Mouse (Mus musculus) MEL (cell line): ENCODE results near the gene Rdh5. TPM values are rescaled to one million over a fixed set of nuclear protein-coding genes. Genes with fewer than 3 reads are reported as not detected.

Source experiments
- DNase-seq: peaks from one replicate; pipeline ENCODE4 v3.0.0; 2011; ENCODE audit warnings: low read depth, low spot score
- H3K27ac ChIP-seq: 2 replicates; pipeline ENCODE4 v1.5.1; 2012; ENCODE audit warnings: low read depth, mild to moderate bottlenecking, control low read depth, low read length, moderate library complexity; ENCODE audit not compliant: control insufficient read depth
- H3K27me3 ChIP-seq, 2 experiments: fragments of 150-350 bp in 1 of 2; sonication (generic) in 1 of 2; 2 replicates each; pipeline ENCODE4 v1.6.1; 2012; ENCODE audit warnings: low read length in 2 of 2, mild to moderate bottlenecking in 2 of 2, improper control_type of control experiment in 1 of 2, moderate library complexity in 1 of 2; ENCODE audit not compliant: insufficient read depth in 2 of 2, control insufficient read depth in 1 of 2
- H3K36me3 ChIP-seq, 2 experiments: 2 replicates each; pipeline ENCODE4 v1.6.1; 2012 to 2014; ENCODE audit warnings: low read length in 2 of 2, improper control_type of control experiment in 1 of 2, inconsistent platforms in 1 of 2, mild to moderate bottlenecking in 1 of 2; ENCODE audit not compliant: insufficient read depth in 2 of 2, control insufficient read depth in 1 of 2
- H3K4me1 ChIP-seq, 2 experiments: fragments of 150-350 bp in 1 of 2; sonication (generic) in 1 of 2; 2 replicates each; pipeline ENCODE4 v1.6.1; 2012; ENCODE audit warnings: low read length in 2 of 2, improper control_type of control experiment in 1 of 2, mild to moderate bottlenecking in 1 of 2; ENCODE audit not compliant: insufficient read depth in 2 of 2, control insufficient read depth in 1 of 2
- H3K4me3 ChIP-seq, 2 experiments: fragments of 150-350 bp in 1 of 2; sonication (generic) in 1 of 2; 2 replicates each; pipeline ENCODE4 v1.5.1; 2012; ENCODE audit warnings: low read depth in 2 of 2, low read length in 2 of 2, mild to moderate bottlenecking in 2 of 2, moderate library complexity in 2 of 2, control low read depth in 1 of 2, improper control_type of control experiment in 1 of 2; ENCODE audit not compliant: control insufficient read depth in 1 of 2, insufficient read depth in 1 of 2
- H3K79me2 ChIP-seq: 2 replicates; pipeline ENCODE4 v1.6.1; 2012; ENCODE audit warnings: mild to moderate bottlenecking, low read length, moderate library complexity; ENCODE audit not compliant: control insufficient read depth, poor library complexity, insufficient read depth
- H3K9ac ChIP-seq: 2 replicates; pipeline ENCODE4 v1.6.1; 2012; ENCODE audit warnings: low read depth, mild to moderate bottlenecking, control low read depth, low read length, moderate library complexity; ENCODE audit not compliant: control insufficient read depth, poor library complexity, severe bottlenecking
- H3K9me3 ChIP-seq: fragments of 150-350 bp; sonication (generic); replicated peaks from 2 replicates; pipeline ENCODE4 v1.6.1; 2012; ENCODE audit warnings: mild to moderate bottlenecking, low read length, improper control_type of control experiment, moderate library complexity; ENCODE audit not compliant: insufficient read depth
- GATA1 ChIP-seq: IDR thresholded peaks from 2 replicates; pipeline ENCODE4 v1.6.1; 2011; ENCODE audit warnings: low read depth, low read length, improper control_type of control experiment
- HCFC1 ChIP-seq: IDR thresholded peaks from 2 replicates; pipeline ENCODE4 v1.6.1; 2012; ENCODE audit warnings: low read depth, mild to moderate bottlenecking, inconsistent platforms, low read length, improper control_type of control experiment, moderate library complexity
- MEF2A ChIP-seq: IDR thresholded peaks from 2 replicates; pipeline ENCODE4 v1.6.1; 2014; ENCODE audit warnings: low read depth, mild to moderate bottlenecking, inconsistent platforms, low read length, improper control_type of control experiment; ENCODE audit not compliant: poor library complexity, insufficient replicate concordance, severe bottlenecking; ENCODE audit errors: extremely low read depth
- POLR2AphosphoS2 ChIP-seq: IDR thresholded peaks from 2 replicates; pipeline ENCODE4 v1.6.1; 2011; ENCODE audit warnings: low read length, improper control_type of control experiment
- RCOR1 ChIP-seq: IDR thresholded peaks from 2 replicates; pipeline ENCODE4 v1.6.1; 2012; ENCODE audit warnings: low read depth, mild to moderate bottlenecking, inconsistent platforms, low read length, improper control_type of control experiment
- SMC3 ChIP-seq: IDR thresholded peaks from 2 replicates; pipeline ENCODE4 v1.6.1; 2011; ENCODE audit warnings: low read depth, low read length, improper control_type of control experiment
- TAL1 ChIP-seq: IDR thresholded peaks from 2 replicates; pipeline ENCODE4 v1.6.1; 2012; ENCODE audit warnings: mild to moderate bottlenecking, inconsistent platforms, low read length, moderate library complexity, mixed read lengths
- TBP ChIP-seq: IDR thresholded peaks from 2 replicates; pipeline ENCODE4 v1.8.0; 2011; ENCODE audit warnings: low read depth, low read length, improper control_type of control experiment
- TCF12 ChIP-seq: IDR thresholded peaks from 2 replicates; pipeline ENCODE4 v1.6.1; 2014; ENCODE audit warnings: low read depth, mild to moderate bottlenecking, inconsistent platforms, low read length, improper control_type of control experiment, moderate library complexity
- USF1 ChIP-seq: IDR thresholded peaks from 2 replicates; pipeline ENCODE4 v1.6.1; 2014; ENCODE audit warnings: low read depth, mild to moderate bottlenecking, inconsistent platforms, low read length, improper control_type of control experiment, moderate library complexity
- polyA plus RNA-seq, 2 experiments: library from polyadenylated mRNA; stranded (reverse) in 1 of 2; unstranded in 1 of 2; fragments of >175 nt in 1 of 2; fragments of >200 nt in 1 of 2; gene quantifications; 2 replicates each; pipeline versions ENCODE4 v1.2.1 to v1.2.4; 2012; ENCODE audit warnings: low replicate concordance in 2 of 2, low read depth in 1 of 2; ENCODE audit not compliant: insufficient read length in 2 of 2, insufficient read depth in 1 of 2, missing spikeins in 1 of 2
- total RNA-seq: library from RNA; depleted of rRNA; stranded (reverse); fragments of 300-350 nt; gene quantifications from 2 replicates; pipeline ENCODE4 v1.2.3, GENCODE M21; 2012

Rdh5 gene
- total and polyA plus RNA-seq, 3 experiments, result 1.2 to 4.2 TPM; not detected in 1

DNA sequence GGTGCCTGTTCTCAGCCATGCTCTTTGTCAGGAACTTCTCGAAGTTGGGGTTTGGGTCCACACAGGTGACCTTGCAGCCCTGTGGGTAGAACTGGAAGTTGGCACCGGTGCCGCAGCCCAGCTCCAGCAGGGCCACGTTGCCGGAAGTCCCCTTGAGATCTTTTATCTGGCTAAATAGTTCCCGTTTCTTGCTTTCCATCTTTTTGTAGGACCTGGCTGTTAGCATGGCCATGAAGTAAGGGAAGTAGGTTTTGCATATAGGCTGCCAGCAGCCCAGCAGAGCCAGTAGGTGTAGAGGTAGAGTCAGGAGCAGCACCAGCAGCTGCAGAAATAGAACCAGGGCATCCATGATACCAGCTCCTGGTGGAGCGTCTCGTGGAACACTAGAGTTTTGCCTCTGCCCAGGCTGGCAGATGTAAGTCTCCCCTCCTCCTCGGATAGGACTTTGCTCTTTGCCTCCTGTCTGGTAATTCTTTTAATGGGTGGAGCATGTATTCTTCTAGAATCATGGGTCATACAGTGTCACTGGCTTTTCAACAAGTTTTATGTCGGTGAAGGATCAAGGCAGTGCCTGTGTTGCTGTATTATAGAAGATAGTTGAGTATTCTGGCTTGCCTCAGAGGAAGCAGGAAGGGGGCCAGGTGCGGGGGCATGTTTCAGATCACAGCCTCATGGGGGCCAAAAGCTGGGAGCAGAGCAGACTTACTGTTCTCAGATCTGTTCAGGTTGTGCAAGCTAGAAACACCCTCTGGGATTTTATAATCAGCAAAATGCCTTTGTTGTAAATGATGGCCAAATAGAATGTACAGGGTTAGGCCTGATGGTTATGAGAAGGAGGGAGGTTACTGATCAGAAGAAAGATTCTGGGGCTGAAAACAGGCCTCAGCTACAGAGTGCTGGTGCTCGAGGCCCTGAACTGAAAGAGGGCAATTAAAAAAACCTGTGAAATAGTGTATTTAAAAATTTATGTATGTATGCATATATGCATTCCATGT is 38.2 kb upstream of the Rdh5 start, which contains the start of gene Mettl7b:
Gene Mettl7b, minus strand, starts transcription at position 399 of the 995 bp plus-strand sequence.
- no peak for DNase-seq
- TF ChIP-seq HCFC1, result no peak
- Histone ChIP-seq H3K4me3 (no peak within 1 kb of the TSS), H3K27me3 (no peaks in the 10 kb centered on the region; a peak in 1 of 4 replicates), H3K36me3 (no peaks in the 10 kb centered on the region), H3K9me3 (no peaks in the 10 kb centered on the region), H3K79me2 (no peaks in the 10 kb centered on the region), H3K27ac (no peak within 1 kb of the TSS), H3K9ac (no peak within 1 kb of the TSS), H3K4me1 (no peaks in the 10 kb centered on the region)

DNA sequence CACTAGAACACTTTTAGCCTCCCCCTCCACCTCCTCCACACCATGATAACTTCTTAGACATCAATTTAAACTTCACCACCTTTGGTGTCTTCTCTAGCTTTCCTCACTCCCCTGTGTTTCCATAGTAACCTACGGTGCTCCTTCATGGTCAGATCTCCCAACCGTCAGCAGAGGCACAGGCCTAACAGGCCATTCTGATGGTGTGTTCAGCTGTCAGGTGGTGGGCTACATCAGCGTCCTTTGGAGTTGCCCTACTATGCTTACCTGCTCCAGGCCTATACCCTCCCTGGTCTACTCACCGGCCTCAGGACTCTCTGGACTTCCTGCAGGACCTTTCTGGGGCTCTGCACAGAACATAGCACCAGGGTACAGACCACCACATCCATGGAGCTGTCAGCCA is 37.5 kb upstream of the Rdh5 start:
- H3K9me3 ChIP-seq, result no peaks in the 10 kb centered on the region
- no peaks in the 10 kb centered on the region for H3K4me1 ChIP-seq
- no peak overlapping the region for H3K9ac ChIP-seq
- no peaks in the 10 kb centered on the region for H3K79me2 ChIP-seq
- no peak overlapping the region for H3K27ac ChIP-seq
- TF ChIP-seq USF1 (no peak), SMC3 (no peak), TCF12 (no peak), GATA1 (no peak), TBP (no peak), MEF2A (no peak), RCOR1 (no peak)
- TF ChIP-seq, all 39 proteins: peak for 0
- Histone ChIP-seq H3K4me3 (no peak overlapping the region), H3K27me3 (no peaks in the 10 kb centered on the region; a peak in 1 of 4 replicates), H3K36me3 (no peaks in the 10 kb centered on the region)
- no peak for DNase-seq

DNA sequence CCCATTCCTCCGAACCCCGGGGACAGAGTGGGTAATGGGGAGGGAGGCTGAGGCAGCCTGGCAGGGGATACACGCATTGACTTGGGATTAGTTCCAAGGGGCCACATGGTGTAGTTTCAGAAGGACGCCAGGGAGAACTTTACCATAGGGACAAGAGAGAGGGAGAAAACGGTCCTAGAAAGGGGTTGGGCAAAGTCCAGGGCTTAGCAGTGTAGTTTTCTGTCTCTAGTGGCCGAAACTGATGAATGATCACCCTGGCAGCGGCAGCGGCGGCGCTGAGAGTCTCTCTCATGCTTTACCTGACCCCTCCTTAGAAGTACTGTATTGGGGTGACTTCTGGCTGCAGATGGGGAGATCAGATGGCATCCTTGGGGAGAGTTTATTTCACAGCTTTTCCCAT is 35.7 kb upstream of the Rdh5 start:
- H3K79me2 ChIP-seq, result no peaks in the 10 kb centered on the region
- TF ChIP-seq HCFC1 (no peak), POLR2AphosphoS2 (no peak), TAL1 (no peak)

More for the DNA sequence above, 35.7 kb upstream of the Rdh5 start:
- H3K36me3 ChIP-seq, result no peaks in the 10 kb centered on the region
- peaks cover 0 to under 1% of the 10 kb centered on the region in 2 experiments; a peak in 2 of 4 replicates for H3K27me3 ChIP-seq
- H3K4me3 ChIP-seq, result no peak overlapping the region
- H3K4me1 ChIP-seq, result no peaks in the 10 kb centered on the region
- H3K9ac ChIP-seq, result no peak overlapping the region
- no peak overlapping the region for H3K27ac ChIP-seq
- DNase-seq, result no peak
- H3K9me3 ChIP-seq, result no peaks in the 10 kb centered on the region
